Mouse (Mus musculus) ES-E14 (cell line): Measurements from ENCODE around the gene Nedd4. TPM values are rescaled to one million over a fixed set of nuclear protein-coding genes. Genes with fewer than 3 reads are reported as not detected.

Experiments used
- DNase-seq: peaks from one replicate; pipeline ENCODE4 v3.0.0-alpha.2; 2013; ENCODE audit warnings: low read depth, low spot score
- H3K27ac ChIP-seq: 2 replicates; pipeline ENCODE4 v1.5.1; 2012; ENCODE audit warnings: low read depth, mild to moderate bottlenecking, low read length, moderate library complexity, mixed read lengths; ENCODE audit not compliant: poor library complexity, insufficient read depth, severe bottlenecking
- H3K36me3 ChIP-seq: 2 replicates; pipeline ENCODE4 v1.6.1; 2012; ENCODE audit warnings: mild to moderate bottlenecking, low read length, moderate library complexity, mixed read lengths; ENCODE audit not compliant: control insufficient read depth, poor library complexity, insufficient read depth, severe bottlenecking
- H3K4me1 ChIP-seq, 2 experiments: fragments of 150-350 bp in 1 of 2; sonication (generic) in 1 of 2; 2 replicates each; pipeline ENCODE4 v1.6.1; 2012; ENCODE audit warnings: low read length in 2 of 2, mild to moderate bottlenecking in 1 of 2, mixed read lengths in 1 of 2; ENCODE audit not compliant: control insufficient read depth in 2 of 2, insufficient read depth in 2 of 2, poor library complexity in 1 of 2
- H3K4me3 ChIP-seq, 2 experiments: fragments of 150-350 bp in 1 of 2; sonication (generic) in 1 of 2; 2 replicates each; pipeline ENCODE4 v1.5.1; 2012; ENCODE audit warnings: low read length in 2 of 2, low read depth in 1 of 2, mild to moderate bottlenecking in 1 of 2, mixed read lengths in 1 of 2; ENCODE audit not compliant: insufficient read depth in 1 of 2, poor library complexity in 1 of 2, severe bottlenecking in 1 of 2
- H3K9ac ChIP-seq: 2 replicates; pipeline ENCODE4 v1.6.1; 2012; ENCODE audit warnings: low read depth, mild to moderate bottlenecking, low read length, mixed read lengths; ENCODE audit not compliant: poor library complexity, insufficient read depth, severe bottlenecking
- H3K9me3 ChIP-seq: fragments of 150-350 bp; sonication (generic); 2 replicates; pipeline ENCODE4 v1.6.1; 2012; ENCODE audit warnings: low read depth, mild to moderate bottlenecking, low read length; ENCODE audit not compliant: control insufficient read depth, insufficient read depth
- CHD2 ChIP-seq: IDR thresholded peaks from 2 replicates; pipeline ENCODE4 v1.6.1; 2014; ENCODE audit warnings: mild to moderate bottlenecking, low read depth, low read length, inconsistent platforms
- HCFC1 ChIP-seq: IDR thresholded peaks from 2 replicates; pipeline ENCODE4 v1.6.1; 2012; ENCODE audit warnings: low read length, inconsistent platforms, borderline replicate concordance; ENCODE audit not compliant: insufficient read depth
- MAFK ChIP-seq: IDR thresholded peaks from 2 replicates; pipeline ENCODE4 v1.6.1; 2014; ENCODE audit warnings: mild to moderate bottlenecking, low read depth, low read length, inconsistent platforms; ENCODE audit not compliant: insufficient read depth
- ZC3H11A ChIP-seq: IDR thresholded peaks from 2 replicates; pipeline ENCODE4 v1.6.1; 2012; ENCODE audit warnings: low read depth, mild to moderate bottlenecking, inconsistent platforms, low read length, borderline replicate concordance
- ZNF384 ChIP-seq: IDR thresholded peaks from 2 replicates; pipeline ENCODE4 v1.6.1; 2012; ENCODE audit warnings: low read depth, low read length, inconsistent platforms
- in situ Hi-C, 2 experiments: fragments of 600-800 bp; cut with MboI; formaldehyde crosslinking; loops; one replicate each; pipeline ENCODE4 v1.15.1; 2025; ENCODE audit warnings: low sequenced_read_pairs in 2 of 2, inconsistent platforms in 1 of 2; ENCODE audit not compliant: unreplicated experiment in 2 of 2
- total RNA-seq: library from RNA; depleted of rRNA; stranded (reverse); fragments of 300-350 nt; gene quantifications from 2 replicates; pipeline ENCODE4 v1.2.3, GENCODE M21; 2012

Gene Nedd4
- total RNA-seq, 1 experiment, result 324 TPM

GRCm38 (mm10) chr9:72779733-72780132 lies 117.6 kb downstream of the Nedd4 start:
- DNase-seq, result peak; percentile 82
- Histone ChIP-seq H3K9me3 (no peaks in the 10 kb centered on the region), H3K4me3 (peak overlapping the region; percentile 21 to 26), H3K27ac (peak overlapping the region; percentile 88), H3K36me3 (no peaks in the 10 kb centered on the region), H3K9ac (no peak overlapping the region; the same call in 1 of the 2 replicates), H3K4me1 (peaks cover 10 to 17% of the 10 kb centered on the region in 2 experiments)
- TF ChIP-seq HCFC1, result no peak
- no peak for TF ChIP-seq ZC3H11A
- TF ChIP-seq MAFK, result no peak
- in situ Hi-C loops, result no loop called here

- no peak for TF ChIP-seq ZC3H11A
- TF ChIP-seq ZNF384, result no peak
- no peak for TF ChIP-seq CHD2
- no peak for TF ChIP-seq MAFK
- TF ChIP-seq HCFC1, result no peak
- no peak for DNase-seq
- Histone ChIP-seq H3K4me3 (peak overlapping the region in 1 of 2 experiments; percentile 21; a peak in 1 of 4 replicates), H3K4me1 (peaks cover 10 to 17% of the 10 kb centered on the region in 2 experiments), H3K9me3 (no peaks in the 10 kb centered on the region), H3K9ac (no peak overlapping the region), H3K27ac (no peak overlapping the region; the same call in 1 of the 2 replicates), H3K36me3 (no peaks in the 10 kb centered on the region)
- in situ Hi-C loops, result no loop called here
Measured at GRCm38 (mm10) chr9:72780694-72781093, 118.5 kb downstream of the Nedd4 start.

- in situ Hi-C loops, result no loop called here
- Histone ChIP-seq H3K4me1 (peaks cover 12 to 17% of the 10 kb centered on the region in 2 experiments), H3K9ac (no peak overlapping the region), H3K36me3 (no peaks in the 10 kb centered on the region), H3K4me3 (0 out of 4 replicates have a peak overlapping the region, but pooled peaks of 1 of the 2 experiments have one; percentile 11), H3K9me3 (no peaks in the 10 kb centered on the region), H3K27ac (no peak overlapping the region; the same call in 1 of the 2 replicates)
- TF ChIP-seq HCFC1 (no peak), ZNF384 (no peak), MAFK (no peak), CHD2 (no peak), ZC3H11A (no peak)
- DNase-seq, result no peak
Measured at GRCm38 (mm10) chr9:72781466-72781865, 119.3 kb downstream of the Nedd4 start.

GRCm38 (mm10) chr9:72782121-72782520 lies 120.0 kb downstream of the Nedd4 start:
- H3K27ac ChIP-seq, result no peak overlapping the region; the same call in 1 of the 2 replicates
- H3K9me3 ChIP-seq, result no peaks in the 10 kb centered on the region
- TF ChIP-seq MAFK, result no peak
- no peak for TF ChIP-seq ZC3H11A
- no peak for TF ChIP-seq ZNF384
- TF ChIP-seq HCFC1, result no peak
- TF ChIP-seq CHD2, result no peak
- in situ Hi-C loops, result no loop called here
- no peak overlapping the region; a peak in 1 of 4 replicates for H3K4me3 ChIP-seq
- peaks cover 15 to 17% of the 10 kb centered on the region in 2 experiments for H3K4me1 ChIP-seq
- DNase-seq, result no peak
- no peak overlapping the region for H3K9ac ChIP-seq
- H3K36me3 ChIP-seq, result no peaks in the 10 kb centered on the region

- Histone ChIP-seq H3K4me3 (no peak overlapping the region), H3K9ac (no peak overlapping the region), H3K27ac (no peak overlapping the region; the same call in 1 of the 2 replicates), H3K36me3 (no peaks in the 10 kb centered on the region), H3K9me3 (no peaks in the 10 kb centered on the region), H3K4me1 (peaks cover 9% of the 10 kb centered on the region in 2 experiments)
- in situ Hi-C loops, result no loop called here
- TF ChIP-seq HCFC1 (no peak), ZNF384 (no peak), ZC3H11A (no peak), MAFK (no peak), CHD2 (no peak)
- DNase-seq, result no peak
Measured at GRCm38 (mm10) chr9:72787732-72788131, 125.6 kb downstream of the Nedd4 start.
